Mouse (Mus musculus) liver, adult 2 months (tissue): ENCODE measurements at regions not wholly inside any gene's neighbourhood (a gene's known extent, or its start where the extent isn't known, plus 50 kb on each side); places are given as distances from the start of the nearest gene placed in this dataset.
"Not testable (repeated sequence)": the region's sequence is repeated elsewhere in the genome, so short reads cannot be mapped to it uniquely, and the experiment has no call there.

Source experiments
- CTCF ChIP-seq: fragments of 200-500 bp; IDR thresholded peaks from 2 replicates; pipeline ENCODE4 v1.5.1; 2011; ENCODE audit warnings: low read depth, low read length, control low read depth
- POLR2A ChIP-seq: fragments of 200-500 bp; IDR thresholded peaks from 2 replicates; pipeline ENCODE4 v1.6.1; 2011; ENCODE audit warnings: low read length, control low read depth; ENCODE audit not compliant: insufficient read depth; ENCODE audit errors: extremely low read depth

GRCm38 (mm10) chr3:138650671-138651070, 91.3 kb upstream of the Tspan5 start:
- not testable (repeated sequence) for TF ChIP-seq CTCF, POLR2A
